Mouse (Mus musculus) midbrain, embryonic 11.5 days (tissue): ENCODE measurements around the gene Adap1. TPM values are rescaled to one million over a fixed set of nuclear protein-coding genes. Genes with fewer than 3 reads are reported as not detected.
"Not testable (repeated sequence)": the region's sequence is repeated elsewhere in the genome, so short reads cannot be mapped to it uniquely, and the experiment has no call there.

ENCODE experiments used
- ATAC-seq: fragments of 200-750 bp; cut with Nextera tagmentation; 2 replicates; pipeline ENCODE4 v1.8.0; 2017; ENCODE audit warnings: moderate TSS enrichment, moderate library complexity; ENCODE audit not compliant: low FRiP score
- DNase-seq: peaks from one replicate; pipeline ENCODE4 v3.0.0; 2015; ENCODE audit warnings: low spot score; ENCODE audit errors: missing footprints
- H3K27ac ChIP-seq: fragments of 300-500 bp; sonication (generic); 2 replicates; pipeline ENCODE4 v1.5.1; 2014; ENCODE audit warnings: low read depth, low read length
- H3K27me3 ChIP-seq: fragments of 300-500 bp; sonication (generic); 2 replicates; pipeline ENCODE4 v1.6.1; 2014; ENCODE audit warnings: mild to moderate bottlenecking, low read length, moderate library complexity, mixed read lengths; ENCODE audit not compliant: control insufficient read depth, insufficient read depth
- H3K36me3 ChIP-seq: fragments of 300-500 bp; sonication (generic); 2 replicates; pipeline ENCODE4 v1.6.1; 2014; ENCODE audit warnings: mild to moderate bottlenecking, low read length, moderate library complexity, mixed read lengths; ENCODE audit not compliant: control insufficient read depth, insufficient read depth
- H3K4me1 ChIP-seq: fragments of 300-500 bp; sonication (generic); 2 replicates; pipeline ENCODE4 v1.6.1; 2014; ENCODE audit warnings: low read length; ENCODE audit not compliant: control insufficient read depth, insufficient read depth
- H3K4me2 ChIP-seq: fragments of 300-500 bp; sonication (generic); 2 replicates; pipeline ENCODE4 v1.6.1; 2014; ENCODE audit warnings: mild to moderate bottlenecking, moderate library complexity
- H3K4me3 ChIP-seq: fragments of 300-500 bp; sonication (generic); 2 replicates; pipeline ENCODE4 v1.5.1; 2014; ENCODE audit warnings: low read depth, low read length
- H3K9ac ChIP-seq: fragments of 300-500 bp; sonication (generic); 2 replicates; pipeline ENCODE4 v1.6.1; 2014; ENCODE audit warnings: low read length
- H3K9me3 ChIP-seq: fragments of 300-500 bp; sonication (generic); 2 replicates; pipeline ENCODE4 v1.6.1; 2016; ENCODE audit warnings: low read length; ENCODE audit not compliant: control insufficient read depth
- WGBS: fragments of 180-500 bp; shearing (Covaris S2); extraction: QIAGEN DNeasy Blood & Tissue Kit; methylation state at CpG from one replicate; pipeline ENCODE4 v1.1.7; 2014; 5-methylcytosine and 5-hydroxymethylcytosine counted together
- polyA plus RNA-seq: library from polyadenylated mRNA; unstranded; fragments of >200 nt; fragmentation: Nextera tagmentation; extraction: Ambion mirVana; gene quantifications from 2 replicates; pipeline ENCODE4 v1.2.1, GENCODE M21; 2014

Adap1 gene
- polyA plus RNA-seq, 1 experiment from 2014 or later, result 2.4 TPM

- no peaks in the 10 kb centered on the region for H3K27me3 ChIP-seq
- peaks cover 4% of the 10 kb centered on the region for H3K36me3 ChIP-seq
- peak overlapping the region; percentile 61 for H3K4me3 ChIP-seq
- peak overlapping the region; percentile 88 for H3K4me2 ChIP-seq
- 6% methylated on average over 12 of the region's 12 CpGs for WGBS
- H3K9ac ChIP-seq, result peak overlapping the region; percentile 83
- DNase-seq (peak; percentile 99), ATAC-seq (peak; percentile 76)
- H3K4me1 ChIP-seq, result peaks cover 2% of the 10 kb centered on the region
- H3K27ac ChIP-seq, result no peak overlapping the region
- H3K9me3 ChIP-seq, result no peaks in the 10 kb centered on the region
These were observed 18.7 kb upstream of the Adap1 start for GRCm38 (mm10) chr5:139344021-139344686.

DNA sequence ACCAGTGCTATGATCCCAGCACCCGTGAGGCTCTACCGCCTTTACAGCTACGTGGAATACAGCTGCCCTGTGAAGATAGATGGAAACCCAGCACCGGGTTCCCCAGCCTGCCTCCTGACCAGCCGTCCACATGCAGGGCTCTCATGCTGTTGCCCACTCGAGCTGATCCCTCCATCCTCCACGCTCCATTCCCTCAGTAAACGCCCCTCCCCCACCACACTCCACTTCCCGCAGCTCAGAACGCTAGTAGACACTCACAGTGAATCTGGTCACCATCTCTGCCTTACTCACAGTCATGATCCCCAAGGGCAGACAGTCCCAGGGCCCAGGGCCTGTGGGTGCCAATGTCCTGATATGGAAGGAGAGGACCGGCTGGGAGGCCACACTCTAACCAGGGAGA is 13.5 kb upstream of the Adap1 start:
- no peak overlapping the region for H3K4me2 ChIP-seq
- WGBS, result 80% methylated on average over 11 of the region's 11 CpGs

DNA sequence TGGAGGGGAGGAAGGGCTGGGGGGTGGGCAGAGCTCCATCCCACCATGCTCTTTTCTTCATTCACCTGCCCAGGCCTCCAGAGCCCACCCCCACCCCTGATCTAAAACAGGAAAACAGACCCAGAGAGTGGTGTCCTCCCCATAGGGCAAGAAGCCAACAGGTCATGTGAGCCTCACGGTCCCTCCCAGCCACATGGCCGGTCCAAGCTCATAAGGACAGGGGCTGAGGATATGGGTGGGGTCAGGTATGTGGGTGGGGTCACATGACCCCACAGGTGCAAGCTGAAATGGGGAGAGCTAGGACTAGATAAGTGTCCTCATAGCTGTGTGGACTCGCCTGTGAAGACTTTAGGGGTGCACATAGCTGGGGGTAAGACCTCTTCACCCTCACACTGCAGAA is 13.0 kb upstream of the Adap1 start:
- H3K4me1 ChIP-seq, result no peaks in the 10 kb centered on the region
- H3K27ac ChIP-seq, result no peak overlapping the region
- no peak overlapping the region for H3K9ac ChIP-seq
- WGBS, result 91% methylated on average over 3 of the region's 3 CpGs
- H3K27me3 ChIP-seq, result no peaks in the 10 kb centered on the region
- H3K4me2 ChIP-seq, result no peak overlapping the region
- H3K9me3 ChIP-seq, result no peaks in the 10 kb centered on the region
- peaks cover 15% of the 10 kb centered on the region for H3K36me3 ChIP-seq
- ATAC-seq, result no peak
- H3K4me3 ChIP-seq, result no peak overlapping the region
- DNase-seq, result no peak

More for the DNA sequence above, 13.5 kb upstream of the Adap1 start:
- Histone ChIP-seq H3K4me3 (no peak overlapping the region), H3K9me3 (no peaks in the 10 kb centered on the region), H3K9ac (no peak overlapping the region), H3K27ac (no peak overlapping the region), H3K36me3 (peaks cover 15% of the 10 kb centered on the region), H3K27me3 (no peaks in the 10 kb centered on the region), H3K4me1 (peaks cover 1% of the 10 kb centered on the region; the same call in 1 of the 2 replicates)
- DNase-seq, result no peak
- ATAC-seq, result no peak

- 81% methylated on average over 13 of the region's 13 CpGs for WGBS
- no peak for ATAC-seq
These were observed 12.5 kb upstream of the Adap1 start for GRCm38 (mm10) chr5:139337826-139338370.

GRCm38 (mm10) chr5:139335634-139336033 is 10.2 kb upstream of the Adap1 start:
- no peak overlapping the region for H3K4me3 ChIP-seq
- H3K9me3 ChIP-seq, result no peaks in the 10 kb centered on the region
- H3K36me3 ChIP-seq, result peaks cover 11% of the 10 kb centered on the region
- H3K4me1 ChIP-seq, result no peaks in the 10 kb centered on the region
- WGBS, result 88% methylated on average over 4 of the region's 4 CpGs
- no peaks in the 10 kb centered on the region for H3K27me3 ChIP-seq
- ATAC-seq (no peak), DNase-seq (no peak)
- H3K4me2 ChIP-seq, result no peak overlapping the region
- no peak overlapping the region for H3K27ac ChIP-seq
- H3K9ac ChIP-seq, result no peak overlapping the region

More at GRCm38 (mm10) chr5:139337826-139338370, 12.5 kb upstream of the Adap1 start:
- Histone ChIP-seq H3K4me3 (no peak overlapping the region), H3K9me3 (no peaks in the 10 kb centered on the region), H3K9ac (no peak overlapping the region), H3K27ac (no peak overlapping the region), H3K4me1 (no peaks in the 10 kb centered on the region), H3K27me3 (no peaks in the 10 kb centered on the region), H3K36me3 (peaks cover 15% of the 10 kb centered on the region), H3K4me2 (no peak overlapping the region)
- DNase-seq, result no peak

DNA sequence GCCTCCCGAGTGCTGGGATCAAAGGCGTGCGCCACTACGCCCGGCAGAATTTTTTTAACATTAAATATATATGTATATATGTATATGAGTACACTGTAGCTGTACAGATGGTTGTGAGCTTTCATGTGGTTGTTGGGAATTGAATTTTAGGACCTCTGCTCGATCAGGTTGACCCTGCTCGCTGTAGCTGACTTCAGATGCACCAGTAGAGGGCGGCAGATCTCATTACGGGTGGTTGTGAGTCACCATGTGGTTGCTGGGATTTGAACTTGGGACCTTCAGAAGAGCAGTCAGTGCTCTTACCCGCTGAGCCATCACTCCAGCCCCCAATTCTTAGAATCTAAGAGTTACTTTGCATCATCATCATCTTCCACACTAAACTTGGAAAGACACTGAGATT is 9.0 kb upstream of the Adap1 start:
- H3K36me3 ChIP-seq, result peaks cover 11% of the 10 kb centered on the region
- H3K27me3 ChIP-seq, H3K9me3 ChIP-seq: not testable (repeated sequence)

DNA sequence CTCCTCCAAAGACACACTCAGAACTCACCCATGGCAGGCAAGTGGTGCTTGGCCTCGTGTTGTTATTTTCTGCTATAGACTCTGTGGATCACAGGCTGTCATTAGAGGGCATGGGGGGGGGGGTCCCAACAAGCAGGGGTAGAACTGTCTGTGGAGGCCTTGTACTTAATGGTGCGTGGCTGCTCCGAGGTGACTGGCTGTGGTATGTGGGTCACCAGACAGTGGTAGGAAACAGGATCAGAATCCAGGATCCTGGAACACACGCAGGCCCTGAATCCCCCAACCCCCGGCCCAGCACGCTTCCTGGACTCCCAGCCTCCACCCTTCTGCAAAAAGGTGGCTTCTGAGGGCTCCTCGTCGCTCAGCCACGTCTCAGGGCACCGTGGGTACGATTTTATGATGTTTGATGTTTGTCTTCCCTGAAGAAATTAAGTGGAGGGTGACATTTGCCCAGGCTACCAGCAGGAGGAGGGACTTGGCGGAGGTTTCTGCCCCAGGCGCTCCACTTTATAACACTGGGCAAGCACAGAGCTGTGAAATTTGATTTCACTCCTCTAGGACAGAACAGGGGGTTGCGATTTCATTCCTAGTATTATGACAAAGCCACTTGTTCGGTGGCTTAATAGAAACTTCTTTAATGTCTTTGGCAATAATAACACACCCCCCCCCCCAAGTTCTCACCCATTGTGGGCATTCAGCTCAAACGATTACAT is 8.0 kb upstream of the Adap1 start:
- Histone ChIP-seq H3K27ac (no peak overlapping the region), H3K4me1 (no peaks in the 10 kb centered on the region), H3K36me3 (peaks cover 5% of the 10 kb centered on the region), H3K4me2 (no peak overlapping the region), H3K9ac (no peak overlapping the region), H3K27me3 (no peaks in the 10 kb centered on the region), H3K9me3 (no peaks in the 10 kb centered on the region), H3K4me3 (no peak overlapping the region)
- ATAC-seq, result no peak
- 87% methylated on average over 16 of the region's 16 CpGs for WGBS
- peak; percentile 79 for DNase-seq

More for the DNA sequence above, 9.0 kb upstream of the Adap1 start:
- H3K4me2 ChIP-seq, ATAC-seq, DNase-seq, H3K27ac ChIP-seq, H3K4me1 ChIP-seq, H3K4me3 ChIP-seq, H3K9ac ChIP-seq: not testable (repeated sequence)
- WGBS, result 84% methylated on average over 10 of the region's 10 CpGs

DNA sequence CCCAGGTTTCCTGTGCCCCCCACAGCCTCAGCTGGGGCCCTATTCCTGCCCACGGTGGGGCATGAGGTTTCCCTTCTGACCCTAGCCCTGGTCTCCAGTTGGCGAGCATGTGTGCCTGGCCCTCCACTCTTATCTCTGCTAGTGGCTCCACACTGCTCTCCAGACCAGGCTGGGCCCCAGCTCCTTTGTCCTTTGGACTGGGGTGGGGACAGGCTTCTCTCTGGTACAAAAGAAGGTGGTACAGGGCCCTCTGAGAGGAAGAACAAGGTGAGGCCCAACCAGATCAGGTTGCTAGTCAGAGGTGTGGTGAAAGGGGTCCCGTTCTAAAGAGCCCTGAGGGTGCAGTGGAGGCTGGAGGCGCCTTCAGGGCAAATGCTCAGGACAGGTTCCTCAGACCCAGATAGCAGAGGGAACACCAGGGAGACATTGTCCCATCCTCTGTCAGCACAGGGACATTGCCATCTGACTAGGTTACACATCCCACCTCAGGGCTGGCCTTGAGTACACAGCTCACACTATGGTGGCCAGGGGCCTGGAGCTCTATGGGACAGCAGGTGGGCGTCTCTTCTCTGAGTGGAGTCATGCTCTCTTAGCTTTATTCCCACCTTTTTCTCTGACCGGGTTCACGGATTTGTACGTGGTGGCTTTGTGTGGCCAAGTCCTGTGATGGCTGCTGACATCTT is 7.3 kb upstream of the Adap1 start:
- Histone ChIP-seq H3K9me3 (no peaks in the 10 kb centered on the region), H3K4me3 (no peak overlapping the region), H3K4me1 (no peaks in the 10 kb centered on the region), H3K9ac (no peak overlapping the region), H3K36me3 (peaks cover 2% of the 10 kb centered on the region), H3K27ac (no peak overlapping the region), H3K27me3 (no peaks in the 10 kb centered on the region), H3K4me2 (no peak overlapping the region)
- ATAC-seq (0 out of 2 replicates have a peak, but pooled peaks have one; percentile 10), DNase-seq (peak; percentile 54)
- WGBS, result 86% methylated on average over 8 of the region's 8 CpGs
